Mouse (Mus musculus) retina, postnatal 7 days (tissue): ENCODE results near the gene A3galt2.

ENCODE experiments used
- DNase-seq: peaks from one replicate; pipeline ENCODE4 v3.0.0-alpha.2; 2012; ENCODE audit warnings: low read depth, low spot score

Gene A3galt2

DNA sequence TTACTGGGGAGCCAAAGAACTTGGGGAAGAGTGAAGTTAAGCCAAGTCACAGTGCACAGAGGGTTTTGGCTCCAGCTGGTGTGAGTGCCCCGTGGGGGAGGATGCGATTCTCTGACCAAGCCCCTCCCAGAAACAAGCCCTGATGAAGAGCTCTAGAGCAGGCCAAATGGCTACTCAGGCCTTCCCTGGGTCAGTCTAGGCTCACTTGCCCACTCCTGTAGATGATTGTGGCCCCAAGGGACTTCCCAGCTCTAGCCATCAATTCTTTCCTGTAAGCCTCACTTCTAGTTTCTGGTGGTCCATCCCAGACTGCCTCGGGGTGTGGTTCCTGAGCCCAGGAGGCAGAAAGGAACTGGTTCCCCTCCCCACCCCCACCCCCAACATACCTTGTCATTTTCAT lies at the start of gene A3galt2:
A3galt2 (plus strand) TSS at position 301 of the 400 bp plus-strand sequence.
- no peak for DNase-seq

DNA sequence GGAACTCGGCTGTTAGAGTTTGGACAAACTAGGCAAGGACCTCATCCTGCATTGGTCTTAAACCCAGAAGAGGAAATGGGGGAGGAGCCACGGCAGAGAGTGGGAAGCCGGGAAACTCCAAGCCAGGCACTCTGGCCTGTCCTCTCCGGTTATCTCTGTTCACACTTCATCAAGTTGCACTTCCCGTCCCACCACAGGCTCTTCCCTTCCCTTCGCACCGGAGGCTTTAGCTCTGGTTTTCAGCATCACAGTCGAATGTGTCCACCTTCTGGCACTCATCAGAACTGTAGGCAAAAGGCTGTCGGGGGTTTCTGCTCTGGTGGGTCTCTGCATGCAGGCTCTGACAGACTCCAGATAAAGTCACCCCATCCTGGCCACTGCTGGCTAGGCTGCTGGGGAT lies 48.5 kb upstream of the A3galt2 start:
- DNase-seq, result no peak

DNA sequence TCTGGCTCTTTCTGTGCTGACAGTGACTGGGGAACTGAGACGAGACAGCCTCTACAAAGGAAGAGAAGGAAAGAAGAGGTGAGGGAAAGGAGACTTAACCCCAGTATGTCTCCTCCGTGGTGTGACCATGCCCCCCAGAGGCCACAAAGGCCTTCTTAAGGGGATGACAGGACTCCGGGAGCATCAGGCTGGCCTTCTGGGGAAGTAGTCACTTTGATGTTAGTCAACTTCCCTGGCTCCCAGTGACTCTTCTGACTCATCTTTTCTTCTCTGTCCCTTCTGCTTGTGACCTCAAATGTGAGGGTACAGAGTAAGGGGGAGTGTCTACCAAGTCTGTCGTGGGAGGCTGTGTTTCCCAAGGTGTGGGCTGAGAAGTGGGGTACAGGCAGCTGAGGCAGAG lies 47.8 kb upstream of the A3galt2 start:
- DNase-seq, result no peak

DNA sequence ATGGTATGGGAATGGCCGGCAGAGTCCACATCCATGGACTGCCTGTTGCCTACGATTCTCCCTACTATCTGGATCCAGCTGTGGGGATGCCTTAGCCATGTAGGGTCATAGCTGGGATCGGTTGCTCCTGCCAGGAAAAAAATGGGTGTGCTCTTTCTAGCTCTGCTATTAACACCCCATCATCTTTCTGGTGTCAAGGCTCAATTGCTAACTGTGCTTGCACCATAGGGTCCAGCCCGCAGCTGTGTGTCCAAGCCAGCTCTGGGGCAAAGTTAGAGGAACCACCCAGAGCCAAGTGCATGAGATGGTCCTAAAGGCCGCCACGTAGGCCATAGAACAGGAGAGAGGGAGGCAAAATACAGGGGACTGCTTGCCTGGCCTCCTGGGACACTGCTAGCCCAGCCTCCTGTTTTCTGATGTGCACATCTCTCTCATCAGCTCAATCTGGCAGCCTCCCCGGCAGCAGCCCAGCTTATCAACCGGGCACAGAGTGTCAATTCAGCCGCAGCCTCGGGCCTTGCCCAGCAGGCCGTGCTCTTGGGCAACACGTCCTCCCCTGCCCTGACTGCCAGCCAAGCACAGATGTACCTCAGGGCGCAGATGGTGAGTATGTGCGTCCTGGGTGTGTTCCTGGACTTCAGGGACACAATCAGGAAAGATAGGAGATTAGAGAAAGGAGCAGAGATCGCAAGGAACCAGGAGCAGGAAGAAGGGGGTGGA lies 45.9 kb upstream of the A3galt2 start:
- DNase-seq, result no peak

DNA sequence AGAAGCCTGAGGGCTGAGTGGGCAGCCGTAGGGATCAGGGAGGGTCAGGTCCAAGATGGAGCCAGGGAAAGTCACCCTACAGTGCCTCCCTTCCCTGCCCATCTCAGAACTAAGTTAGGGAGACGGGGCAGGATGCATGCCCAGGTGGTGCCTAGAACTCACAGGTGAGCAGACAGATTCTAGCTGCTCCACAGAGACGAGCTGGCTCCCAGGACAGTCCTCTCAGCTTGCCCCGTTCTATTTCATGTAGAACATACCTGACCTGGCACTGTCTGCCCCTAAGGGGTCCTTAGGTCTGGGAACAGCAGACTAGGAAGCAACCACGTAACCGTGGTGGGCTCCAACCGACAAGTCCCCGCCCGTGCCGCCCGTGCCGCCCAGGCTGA lies 45.4 kb upstream of the A3galt2 start:
- no peak for DNase-seq

DNA sequence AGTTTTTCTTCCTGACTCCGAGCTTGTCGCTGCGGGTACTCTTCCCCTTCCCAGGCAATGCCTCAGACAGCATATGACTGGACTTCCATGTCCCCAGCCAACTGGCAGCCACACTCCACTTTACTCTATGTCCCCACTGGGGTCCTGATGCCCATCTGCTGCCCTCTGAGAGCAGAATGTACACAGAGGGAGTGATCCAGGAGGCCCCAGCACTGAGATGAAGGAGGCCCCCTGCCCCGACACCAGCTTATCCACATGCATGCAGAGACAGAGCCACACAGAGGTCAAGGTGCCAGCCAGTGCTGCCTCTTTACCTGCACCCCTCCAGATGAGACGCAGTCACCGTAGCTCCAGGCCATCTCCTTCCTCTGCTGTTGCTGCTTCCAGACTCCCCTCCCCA lies 44.9 kb upstream of the A3galt2 start:
- no peak for DNase-seq

DNA sequence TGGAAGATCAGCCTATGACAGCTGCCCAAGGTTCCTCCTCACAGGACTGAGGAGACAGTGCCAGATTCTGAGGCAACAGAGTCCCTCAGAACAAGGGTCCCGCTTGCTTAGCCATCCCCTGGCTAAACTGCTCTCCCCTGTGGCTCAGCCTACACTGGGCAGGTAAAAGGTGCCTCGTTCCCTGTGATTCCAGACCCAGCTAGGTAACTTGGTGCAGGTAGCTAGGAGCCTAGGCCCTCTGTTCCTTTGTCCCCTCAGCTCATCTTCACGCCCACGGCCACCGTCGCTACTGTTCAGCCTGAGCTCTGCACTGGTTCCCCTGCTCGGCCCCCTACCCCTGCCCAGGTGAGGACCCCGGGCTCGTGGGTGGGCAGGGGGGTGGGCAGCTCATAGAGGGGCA lies 44.4 kb upstream of the A3galt2 start:
- no peak for DNase-seq

DNA sequence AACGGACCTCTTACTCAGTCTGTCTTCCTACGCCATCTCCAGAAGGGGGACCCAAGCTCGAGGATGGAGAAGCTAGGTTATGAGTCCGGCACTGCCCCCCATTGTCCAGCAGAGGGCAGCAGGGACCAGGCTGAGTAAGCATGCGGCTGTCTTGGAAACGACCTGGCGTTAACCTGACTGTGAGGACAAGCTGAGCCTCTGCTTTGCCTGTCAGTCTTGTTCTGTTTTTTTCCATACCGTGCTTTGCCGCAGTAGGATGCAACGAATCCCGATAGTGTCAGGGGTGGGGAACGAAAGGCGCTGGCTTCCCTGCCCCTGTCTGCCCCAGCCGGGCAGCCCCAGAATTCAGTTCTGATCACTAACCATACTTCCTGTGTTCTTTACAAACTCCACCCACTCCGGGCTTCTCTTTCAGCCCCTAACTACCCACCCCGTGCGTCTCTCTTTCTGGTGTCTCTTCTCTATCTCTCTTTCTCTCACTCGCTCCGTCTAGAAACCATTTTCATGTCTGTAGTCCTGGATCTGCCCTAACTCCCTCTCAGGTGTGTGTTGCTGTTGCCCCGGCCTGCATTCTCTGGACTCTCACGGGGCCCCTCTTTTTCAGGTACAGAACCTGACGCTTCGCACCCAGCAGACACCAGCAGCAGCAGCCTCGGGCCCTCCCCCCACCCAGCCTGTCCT lies 43.6 kb upstream of the A3galt2 start:
- peak; percentile 95 for DNase-seq

DNA sequence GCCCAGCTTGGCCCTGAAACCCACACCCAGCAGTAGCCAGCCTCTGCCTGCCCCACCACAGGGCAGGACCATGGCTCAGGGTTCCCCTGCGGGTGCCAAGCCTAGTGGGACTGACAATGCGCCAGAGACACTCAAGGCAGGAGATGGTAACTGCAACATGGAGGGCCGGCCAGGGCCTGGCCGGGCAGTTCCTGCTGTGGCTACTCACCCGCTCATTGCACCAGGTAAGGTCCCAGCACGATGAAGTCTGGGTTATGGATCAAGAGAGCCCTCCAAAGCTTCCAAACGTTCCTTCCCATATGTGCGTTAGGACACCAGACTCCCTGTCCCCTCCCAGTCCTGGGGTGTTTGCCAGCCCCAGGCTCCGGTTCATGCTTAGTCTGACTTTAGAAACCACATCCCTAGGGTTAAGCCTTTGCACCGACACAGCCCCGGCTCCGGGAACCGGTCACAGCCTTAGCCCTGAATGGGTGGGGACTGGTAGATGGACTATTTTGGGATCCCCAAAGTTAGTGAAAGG lies 43.0 kb upstream of the A3galt2 start:
- no peak for DNase-seq

DNA sequence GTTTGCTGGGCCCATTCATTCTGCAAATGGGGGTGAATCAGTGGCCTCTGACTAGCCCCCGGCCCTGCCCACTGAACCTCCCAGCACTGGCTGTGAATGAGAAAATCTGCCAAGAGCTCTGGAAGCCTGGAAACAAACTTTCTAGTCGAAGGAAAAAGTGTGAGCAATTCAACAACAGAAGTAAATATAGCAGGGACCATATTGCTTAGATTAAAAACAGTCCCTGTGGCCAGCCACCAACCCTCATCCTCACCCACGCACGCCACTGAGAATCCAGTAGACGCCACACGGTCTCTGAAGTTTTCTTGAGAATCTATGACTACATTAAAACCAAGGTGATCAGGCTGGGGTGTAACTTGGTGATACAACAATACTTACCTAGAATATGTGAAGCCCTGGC lies 42.2 kb upstream of the A3galt2 start:
- DNase-seq, result no peak

DNA sequence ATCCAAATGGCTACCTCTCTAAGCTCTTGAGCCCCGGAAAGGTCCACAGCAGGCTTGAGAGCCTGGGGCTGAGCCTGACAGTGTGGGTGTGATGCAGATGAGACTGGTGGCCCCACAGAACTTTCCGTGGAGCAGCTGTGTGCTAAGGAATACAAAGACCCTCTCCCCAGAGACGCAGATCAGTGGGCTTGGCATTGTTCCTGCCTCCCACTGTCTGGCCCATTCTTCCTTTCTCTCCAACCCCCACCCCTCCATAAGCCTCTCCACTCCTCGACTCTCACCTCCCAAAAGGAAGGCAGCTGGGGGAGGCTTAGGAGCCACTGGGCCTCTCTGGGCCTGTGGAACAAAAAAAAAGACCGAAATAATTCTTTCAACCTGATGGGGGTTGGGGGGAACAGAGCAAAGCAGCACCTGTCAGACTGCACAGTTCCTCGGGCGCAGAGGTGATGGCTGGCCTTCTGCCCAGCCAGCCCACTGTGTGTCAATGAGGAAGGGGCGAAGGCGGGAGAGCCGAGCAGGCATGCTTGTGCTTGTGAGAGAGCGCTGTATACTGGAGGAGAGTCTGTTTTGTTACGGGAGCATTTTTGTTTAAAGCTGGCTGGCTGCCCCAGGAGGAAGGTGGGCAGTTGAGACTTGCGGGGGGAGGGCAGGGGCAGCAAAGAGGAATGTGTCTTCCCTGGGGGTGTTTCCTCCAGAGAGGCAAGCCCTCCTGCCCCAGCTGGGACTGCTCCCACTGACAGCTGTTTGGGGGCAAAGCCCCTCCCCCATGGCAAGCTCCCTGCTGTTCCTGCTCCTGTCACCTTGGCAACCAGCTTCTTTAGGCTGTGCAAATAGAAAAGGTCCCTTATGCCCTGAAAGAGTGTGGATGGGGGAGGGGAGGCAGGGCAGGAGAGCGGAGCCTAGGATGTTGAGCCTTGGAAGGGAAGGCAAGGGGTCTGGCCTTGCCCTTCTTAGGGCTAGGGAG lies 39.6 kb upstream of the A3galt2 start:
- no peak for DNase-seq

DNA sequence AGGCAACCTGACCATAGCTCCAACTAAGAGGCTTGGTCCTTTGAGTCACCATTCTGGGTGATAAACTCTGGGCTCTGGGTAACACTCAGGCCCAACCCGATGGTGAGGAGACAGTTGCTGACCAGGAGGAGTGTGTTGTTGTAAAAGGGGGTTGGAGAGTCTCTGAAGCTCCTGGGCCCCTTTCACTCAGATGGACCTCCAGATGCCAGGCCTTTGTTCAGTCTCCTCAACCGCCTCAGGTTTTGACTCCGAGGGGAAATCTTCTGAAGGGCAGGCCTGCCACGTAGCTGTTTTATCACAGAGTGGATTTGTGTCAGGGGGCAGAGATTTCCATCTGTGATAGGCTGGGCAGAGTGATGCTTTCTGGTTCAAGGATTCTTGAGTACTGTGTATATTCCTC lies 38.9 kb upstream of the A3galt2 start:
- no peak for DNase-seq

DNA sequence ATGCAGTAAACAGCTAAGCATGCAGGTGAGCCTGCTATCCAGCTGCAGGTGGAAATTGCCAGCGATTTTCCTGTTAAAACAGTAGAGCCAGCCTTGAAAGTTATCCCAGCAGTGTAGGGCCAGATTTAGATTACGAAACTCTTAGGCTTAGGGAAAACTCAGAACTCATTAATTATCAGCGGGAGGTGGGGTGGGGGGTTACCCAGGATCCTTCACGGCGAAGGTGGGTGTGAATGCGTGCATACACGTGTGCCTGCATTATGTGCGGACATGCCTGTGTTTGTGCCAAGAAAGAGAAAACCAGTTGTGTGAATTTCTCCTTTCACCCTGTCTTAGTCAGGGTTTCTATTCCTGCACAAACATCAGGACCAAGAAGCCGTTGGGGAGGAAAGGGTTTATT lies 38.4 kb upstream of the A3galt2 start:
- no peak for DNase-seq

DNA sequence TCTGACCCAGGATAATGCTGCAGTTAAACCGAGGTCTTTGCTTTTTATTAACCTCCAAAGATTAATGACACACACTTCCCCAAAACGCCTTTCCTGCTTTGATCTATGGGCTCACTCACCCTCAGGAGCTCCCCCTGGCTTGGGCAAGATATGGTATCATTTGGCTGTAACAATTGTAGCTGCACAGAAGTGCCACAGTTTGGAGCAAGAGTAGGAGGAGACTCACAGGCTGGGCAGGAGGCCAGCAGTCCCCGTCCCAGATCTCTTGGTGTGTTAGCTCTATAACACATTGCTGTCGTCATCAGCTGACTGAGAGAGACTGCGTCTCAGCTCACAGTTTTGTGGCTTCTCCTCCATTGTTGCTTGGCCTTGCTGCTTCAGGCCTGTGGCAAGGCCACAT lies 35.1 kb upstream of the A3galt2 start:
- DNase-seq, result no peak

DNA sequence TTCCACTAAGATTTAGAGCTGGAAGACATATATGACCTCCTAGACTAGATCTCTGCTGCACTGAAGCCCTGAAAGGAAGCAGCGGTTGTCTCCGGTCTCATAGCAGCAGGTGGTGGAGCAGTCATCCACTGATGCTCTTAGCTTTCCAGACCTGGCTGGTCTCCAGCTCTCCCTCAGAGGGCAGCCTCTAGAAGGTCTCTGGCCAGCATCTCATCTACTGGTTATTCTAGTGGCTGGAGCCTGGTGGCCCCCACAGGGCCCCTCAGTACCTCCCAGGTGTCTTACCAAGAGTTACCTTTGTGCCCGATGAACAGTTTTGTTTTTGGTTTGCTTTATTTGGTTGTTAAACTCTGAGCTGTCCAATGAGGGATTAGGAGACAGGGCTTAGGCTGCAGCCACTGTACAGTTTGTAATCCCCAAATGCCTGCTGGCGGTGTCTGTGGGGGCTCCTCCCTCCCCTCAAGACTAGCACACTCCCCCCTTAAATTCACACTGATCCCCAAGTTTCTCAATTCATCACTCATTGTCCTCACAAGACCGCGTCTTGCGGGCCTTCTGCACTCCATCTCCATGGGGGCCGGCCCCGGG lies 34.0 kb upstream of the A3galt2 start:
- no peak for DNase-seq

DNA sequence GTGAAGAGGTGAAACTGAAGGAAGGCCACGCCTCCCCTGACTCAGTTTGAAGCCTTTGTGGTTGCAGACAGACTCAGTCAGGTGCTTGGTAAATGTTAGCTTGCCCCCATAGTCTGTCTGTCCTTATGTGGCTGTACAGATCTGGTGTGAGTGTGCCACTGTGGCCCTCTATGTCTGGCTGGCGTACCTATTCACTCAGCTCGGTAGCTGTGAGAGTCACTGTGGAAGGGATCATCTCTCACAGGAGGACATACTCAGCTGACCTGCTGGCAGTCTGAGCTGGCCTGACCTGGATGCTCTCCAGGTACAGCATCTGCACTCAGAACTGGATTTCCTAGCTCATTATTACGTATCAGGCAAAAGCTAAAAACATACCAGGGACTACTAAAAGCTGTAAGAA lies 33.4 kb upstream of the A3galt2 start:
- DNase-seq, result no peak

DNA sequence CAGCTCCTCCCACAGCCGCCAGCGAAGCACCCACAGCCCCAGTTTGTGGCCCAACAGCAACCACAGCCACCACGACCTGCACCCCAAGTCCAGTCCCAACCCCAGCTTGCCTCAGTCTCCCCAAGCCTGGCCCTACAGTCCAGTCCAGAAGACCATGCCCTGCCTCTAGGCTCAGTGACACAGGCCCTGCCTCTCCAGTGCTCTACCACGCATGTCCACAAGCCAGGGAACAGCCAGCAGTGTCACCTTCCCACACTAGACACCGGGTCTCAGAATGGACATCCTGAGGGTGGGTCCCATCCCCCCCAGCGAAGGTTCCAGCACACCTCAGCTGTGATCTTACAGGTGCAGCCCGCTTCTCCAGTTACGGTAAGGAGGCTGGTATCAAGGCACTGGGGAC lies 32.2 kb upstream of the A3galt2 start:
- no peak for DNase-seq

DNA sequence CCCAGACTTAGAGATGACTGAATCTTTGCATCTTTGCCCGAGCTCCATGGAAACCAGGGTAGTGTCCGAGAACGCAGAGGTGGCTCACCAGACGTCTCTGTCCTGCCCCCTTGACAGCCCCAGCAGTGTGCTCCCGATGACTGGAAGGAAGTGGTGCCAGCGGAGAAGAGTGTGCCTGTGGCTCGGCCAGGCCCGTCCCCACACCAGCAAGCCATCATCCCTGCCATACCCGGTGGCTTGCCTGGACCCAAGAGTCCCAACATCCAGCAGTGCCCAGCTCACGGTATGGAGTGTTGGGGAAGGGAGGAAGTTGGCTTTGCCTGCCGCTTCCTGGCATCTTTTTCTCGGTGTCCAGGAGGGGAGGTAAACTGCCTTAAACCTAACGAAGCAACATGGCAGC lies 31.7 kb upstream of the A3galt2 start:
- DNase-seq, result no peak

DNA sequence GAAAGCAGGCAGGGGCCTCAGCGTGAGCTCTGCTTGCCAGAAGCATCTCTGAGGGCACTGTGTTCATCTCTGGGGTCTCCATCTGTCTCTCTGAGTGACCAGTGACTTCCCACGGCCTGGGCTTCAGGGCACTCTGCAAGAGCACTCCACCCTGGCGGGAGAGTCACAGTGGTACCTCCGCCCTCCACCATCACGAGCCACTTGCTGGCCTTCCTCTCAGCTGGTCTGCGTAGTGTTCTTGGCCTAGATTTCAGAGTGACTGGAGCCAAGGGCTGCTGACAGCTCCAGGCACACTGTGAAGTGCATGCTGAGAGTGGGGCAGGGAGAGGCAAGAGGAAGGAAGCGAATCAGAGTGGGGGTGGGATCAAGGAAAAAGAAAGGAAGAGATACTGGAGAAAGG lies 31.1 kb upstream of the A3galt2 start:
- no peak for DNase-seq

DNA sequence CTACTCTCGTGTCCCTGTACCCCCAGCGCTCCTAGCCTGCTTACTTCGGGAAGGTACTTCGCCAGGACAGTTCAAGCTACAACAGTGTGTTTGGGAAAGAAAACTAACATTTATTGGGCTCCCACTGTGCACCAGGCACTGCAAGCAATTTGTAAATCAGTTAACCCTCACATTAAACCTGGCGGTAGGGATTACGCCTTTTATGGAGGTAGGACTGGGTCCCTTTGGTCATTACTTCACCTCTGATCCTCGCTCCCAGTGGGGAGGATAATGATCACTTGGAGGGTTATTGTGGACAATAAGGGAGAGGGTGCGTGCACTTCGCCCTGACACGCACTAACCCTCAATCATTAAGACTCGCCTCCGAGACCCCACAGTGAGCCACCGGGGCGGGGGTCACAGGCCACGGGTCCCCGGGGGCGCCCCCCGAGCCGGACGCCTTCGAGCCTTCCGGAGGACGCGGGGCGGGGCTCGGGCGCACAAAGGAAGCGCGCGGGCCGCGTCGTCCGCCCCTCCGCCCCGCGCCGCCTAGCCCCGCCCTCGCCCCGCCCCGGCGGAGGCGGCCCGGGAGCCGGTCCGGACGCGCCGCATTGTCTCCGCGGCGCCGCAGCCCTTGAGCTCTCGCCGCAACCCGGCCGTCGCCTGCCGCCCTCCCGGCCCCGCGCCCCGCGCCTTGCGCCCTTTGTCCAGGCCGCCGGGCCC lies 28.0 kb upstream of the A3galt2 start:
- no peak for DNase-seq

DNA sequence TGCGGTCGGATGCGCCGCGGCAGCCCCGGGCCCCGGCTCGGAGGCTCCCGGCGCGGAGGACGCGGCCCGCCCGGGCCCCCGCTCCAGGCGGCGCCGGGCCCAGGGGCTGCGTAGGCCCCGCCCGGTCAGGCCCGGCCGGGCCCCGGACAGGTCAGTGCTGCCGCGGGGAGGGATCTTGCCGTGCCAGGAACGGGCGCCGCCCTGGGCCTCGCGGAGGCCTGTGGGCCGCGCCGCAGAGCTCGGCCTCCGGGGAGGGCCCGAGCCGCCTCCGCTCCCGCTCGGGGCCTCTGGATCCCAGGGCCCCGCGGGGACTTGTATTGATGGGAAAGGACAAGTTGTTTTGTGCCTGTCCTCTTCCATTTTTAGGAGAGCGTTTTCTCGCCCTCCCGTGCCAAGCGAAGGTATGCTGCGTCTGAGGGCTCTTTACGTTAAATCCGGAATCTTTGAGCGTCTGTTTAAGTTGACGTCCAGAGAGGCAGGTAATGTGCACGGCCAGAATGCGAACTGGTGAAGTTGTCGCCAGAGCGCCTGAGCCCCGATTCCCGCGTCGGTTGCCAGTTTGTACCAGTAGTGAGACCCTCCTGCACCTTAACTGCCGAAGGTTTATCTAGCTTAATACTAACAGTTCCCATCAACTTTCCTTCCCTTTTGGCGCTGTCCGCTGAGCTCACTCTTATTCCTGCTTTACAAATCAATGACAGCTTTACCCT lies 27.3 kb upstream of the A3galt2 start:
- DNase-seq, result no peak
